Mouse (Mus musculus) c-Kit-negative CD71-positive TER-119-positive erythroid progenitor cells, embryonic 14.5 days (primary cell): ENCODE measurements around the gene Bmp5.

Experiments
- DNase-seq: peaks from one replicate; pipeline ENCODE4 v3.0.0-alpha.2; 2013; ENCODE audit warnings: low read depth, low spot score

Gene Bmp5

DNA sequence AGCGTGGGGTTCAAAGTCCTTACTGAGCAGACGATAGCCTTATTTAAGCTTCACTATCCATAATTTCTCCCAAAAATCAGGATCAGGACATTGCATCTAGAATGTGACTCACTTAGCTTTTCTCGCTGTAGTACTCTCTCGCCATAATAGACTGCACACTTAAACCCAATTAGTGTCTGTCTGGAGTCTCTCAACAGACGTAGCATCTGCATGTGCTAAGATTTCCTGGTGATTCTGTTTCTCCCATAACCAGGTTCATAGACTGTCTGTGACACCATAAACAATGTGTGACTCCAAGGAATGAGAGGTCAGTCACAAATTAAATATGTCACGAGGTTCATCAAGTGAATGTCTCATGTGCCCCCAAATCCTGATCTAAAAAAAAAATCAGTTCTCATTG is 65.7 kb downstream of the Bmp5 start:
- DNase-seq: no peak

DNA sequence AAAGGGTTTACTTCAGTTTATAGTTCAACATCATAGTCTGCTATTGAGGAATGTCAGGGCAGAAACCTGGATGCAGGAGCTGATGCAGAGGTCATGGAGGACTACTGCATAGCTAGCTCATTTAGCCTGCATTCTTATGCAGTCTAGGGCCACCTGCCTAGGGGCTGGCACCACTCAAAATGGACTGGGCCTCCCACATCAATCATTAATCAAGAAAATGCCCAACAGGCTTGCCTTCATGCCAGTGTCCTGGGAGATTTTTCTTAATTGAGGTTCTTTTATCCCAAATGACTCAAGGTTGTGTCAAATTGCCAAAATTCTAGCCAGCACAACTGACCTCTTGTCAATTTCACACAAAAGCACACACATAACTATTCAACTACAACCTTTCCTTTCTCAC is 70.8 kb downstream of the Bmp5 start:
- DNase-seq: no peak

DNA sequence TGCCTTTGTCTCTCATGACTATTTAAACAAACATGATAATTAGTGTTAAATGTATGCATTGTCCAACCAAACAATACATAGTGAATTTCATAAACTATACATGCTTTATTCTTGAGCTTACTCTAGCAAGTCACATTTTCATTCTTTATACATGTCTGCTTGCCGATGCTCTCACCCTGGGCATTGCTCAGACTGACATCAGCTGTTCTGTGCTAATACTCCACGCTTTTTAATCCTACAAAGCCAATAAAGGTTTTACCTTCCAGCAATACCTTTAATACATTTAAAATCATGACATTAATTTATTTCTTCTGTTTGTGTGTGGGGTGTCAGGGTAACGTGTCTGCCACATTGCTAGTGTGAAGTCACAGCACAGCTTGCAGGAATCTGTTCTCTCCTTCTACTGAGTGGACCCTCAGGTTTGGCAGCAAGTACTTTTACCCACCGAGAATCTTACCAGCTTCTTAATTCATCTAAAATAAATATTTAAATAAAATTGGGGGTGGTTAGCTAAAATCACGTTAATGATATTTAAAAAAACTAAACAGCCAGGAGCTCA is 75.6 kb downstream of the Bmp5 start:
- DNase-seq: no peak

DNA sequence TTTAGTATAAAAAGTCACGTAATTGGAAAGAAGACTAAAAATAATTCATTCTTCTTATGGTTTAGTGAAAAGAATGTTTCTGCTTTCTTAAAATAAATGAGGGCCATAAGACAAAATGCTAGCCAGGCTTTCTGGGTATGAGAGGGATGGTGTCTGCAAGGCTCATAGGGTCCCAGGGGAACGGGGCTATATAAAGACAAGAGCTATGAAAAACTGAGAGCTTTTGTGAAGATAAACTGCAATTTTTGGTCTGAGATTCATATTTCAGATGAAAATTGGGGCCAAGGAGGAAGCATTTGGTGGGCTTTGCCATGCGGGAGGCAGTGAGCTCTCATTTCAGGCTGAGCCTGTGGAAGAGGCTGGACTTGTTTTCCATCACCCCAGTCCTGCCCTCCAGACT is 83.0 kb downstream of the Bmp5 start:
- no peak for DNase-seq

- no peak for DNase-seq
Observed at GRCm38 (mm10) chr9:75858939-75859338, 83.8 kb downstream of the Bmp5 start.

DNA sequence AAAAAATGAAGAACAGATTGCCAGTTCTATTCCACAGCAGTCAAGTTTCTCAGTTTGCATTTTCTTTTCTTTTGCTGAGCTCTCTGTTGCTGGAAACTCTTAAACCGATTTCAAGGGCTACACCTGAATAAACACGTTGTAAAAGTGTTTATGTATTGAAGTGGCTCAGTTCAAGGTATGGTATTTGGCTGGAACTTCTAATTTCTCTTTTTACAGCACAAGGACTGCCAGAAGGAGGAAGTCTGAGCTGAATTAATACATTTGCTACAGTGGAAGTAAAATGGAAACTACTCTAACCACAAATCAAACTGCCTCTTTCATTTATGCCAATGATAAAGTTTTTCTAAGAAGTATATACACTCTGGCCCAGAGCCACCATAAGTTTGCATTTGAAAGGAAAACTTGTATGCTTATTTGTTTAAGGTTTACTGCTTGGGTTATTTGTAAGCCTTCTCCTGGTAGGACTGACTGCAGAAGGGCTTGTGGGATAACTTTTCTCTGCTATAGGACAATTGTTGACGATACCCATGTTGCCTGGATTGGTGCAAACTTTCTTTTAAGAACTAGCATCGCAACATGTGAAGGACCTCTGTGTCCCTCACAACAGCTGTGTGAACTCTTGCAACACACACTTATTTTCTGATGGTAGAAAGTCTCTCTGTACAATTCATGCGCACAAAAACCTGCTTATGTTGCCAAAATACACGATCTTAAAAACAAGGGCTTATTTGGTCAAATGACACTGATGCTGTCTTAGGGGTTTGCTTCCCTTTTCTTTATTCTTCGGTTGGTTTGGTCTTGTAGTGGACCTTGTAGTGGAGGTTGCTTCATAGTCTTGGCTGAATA is 95.4 kb downstream of the Bmp5 start:
- no peak for DNase-seq

DNA sequence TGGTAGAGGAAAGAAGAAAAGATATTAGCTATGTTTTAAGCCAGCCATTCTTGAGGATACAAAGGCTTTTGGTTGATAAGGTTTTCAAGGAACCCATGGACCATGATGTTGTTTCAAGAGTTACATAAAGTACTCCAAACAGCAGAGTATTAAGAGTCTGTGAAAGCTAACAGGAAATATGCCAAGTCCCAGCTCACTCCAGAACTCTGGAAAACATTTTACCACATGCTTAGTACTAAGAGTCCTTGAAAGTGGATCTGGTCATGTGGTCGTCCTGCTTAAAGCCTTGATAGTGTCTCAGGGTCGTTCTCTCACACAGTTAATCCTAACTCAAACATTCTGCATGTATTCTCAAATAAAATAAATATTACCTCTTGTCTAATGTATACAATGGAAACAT is 101.2 kb downstream of the Bmp5 start:
- DNase-seq: no peak

DNA sequence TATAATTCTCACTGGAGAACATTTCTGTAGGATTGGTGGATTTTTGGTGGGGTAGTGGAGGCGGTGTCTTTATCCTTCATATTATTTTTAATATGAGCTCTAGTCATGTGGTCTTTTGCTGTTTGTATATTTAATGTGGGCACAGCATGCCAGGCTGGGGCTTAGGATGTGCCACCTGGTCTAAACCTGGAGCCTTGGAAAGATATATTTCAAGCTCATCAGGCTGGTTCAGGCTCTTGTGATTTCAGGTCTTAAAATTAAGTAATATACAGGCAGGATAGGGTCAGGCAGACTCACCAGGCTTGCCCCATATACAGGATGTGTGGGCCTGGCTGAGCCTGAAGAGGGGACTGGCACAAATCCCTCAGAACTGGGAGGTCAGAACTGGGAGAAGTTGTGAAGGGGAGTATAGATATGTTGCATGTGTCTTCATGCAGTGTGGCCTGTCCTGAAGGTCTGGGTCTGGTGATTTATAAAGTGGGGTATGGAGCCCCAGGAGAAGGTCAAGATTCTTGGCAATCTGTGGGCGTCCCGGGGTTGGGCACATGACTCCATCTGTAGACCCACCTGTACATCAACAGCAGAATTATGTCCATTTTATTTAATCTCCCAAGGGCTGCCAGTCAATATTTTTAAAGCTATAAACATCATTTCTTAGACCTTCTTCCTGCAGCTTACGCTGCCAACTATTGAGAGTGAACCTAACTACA is 108.5 kb downstream of the Bmp5 start:
- no peak for DNase-seq

- DNase-seq: no peak
Observed at GRCm38 (mm10) chr9:75886801-75887544, 111.8 kb downstream of the Bmp5 start.

DNA sequence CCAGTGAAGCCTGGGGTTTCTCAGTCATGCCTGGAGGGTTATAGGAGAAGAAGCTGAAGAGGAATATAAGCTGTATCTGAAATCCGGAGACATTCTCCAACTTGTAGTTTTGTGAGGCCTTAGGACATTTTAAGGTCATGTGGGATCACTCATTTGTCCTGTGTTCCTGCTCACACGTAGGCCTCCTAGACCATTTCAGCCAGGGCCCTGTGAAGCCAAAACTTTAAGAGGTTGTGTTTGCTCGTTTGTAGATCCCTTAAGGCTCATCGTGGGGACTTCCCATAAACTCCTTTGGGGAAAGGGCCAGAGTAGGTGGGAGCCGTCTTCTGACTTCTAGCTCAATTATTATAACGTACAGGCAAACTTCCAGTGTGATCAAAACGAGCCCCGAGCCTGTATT is 121.8 kb downstream of the Bmp5 start:
- no peak for DNase-seq

- no peak for DNase-seq
Observed at GRCm38 (mm10) chr9:75898022-75898421, 122.9 kb downstream of the Bmp5 start.

GRCm38 (mm10) chr9:75901219-75901618 is 126.1 kb downstream of the Bmp5 start:
- no peak for DNase-seq

DNA sequence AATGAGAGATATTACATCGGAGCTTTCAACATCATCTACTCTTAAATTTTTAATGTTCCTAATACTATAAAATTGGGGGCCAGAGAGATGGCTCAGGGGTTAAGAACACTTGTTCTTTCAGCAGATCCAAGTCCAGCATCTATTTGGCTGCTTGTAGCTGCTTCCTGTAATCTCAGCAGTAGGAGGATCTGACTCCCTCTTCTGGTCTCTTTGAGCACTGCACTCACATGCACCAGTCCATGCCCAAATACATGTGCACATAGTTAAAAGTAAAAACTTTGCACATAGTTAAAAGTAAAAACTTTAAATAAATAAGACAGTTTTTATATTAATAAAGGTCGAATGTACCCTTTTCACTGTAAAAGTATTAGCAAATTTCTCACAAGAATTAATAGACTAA is 130.3 kb downstream of the Bmp5 start:
- peak; percentile 2 for DNase-seq

DNA sequence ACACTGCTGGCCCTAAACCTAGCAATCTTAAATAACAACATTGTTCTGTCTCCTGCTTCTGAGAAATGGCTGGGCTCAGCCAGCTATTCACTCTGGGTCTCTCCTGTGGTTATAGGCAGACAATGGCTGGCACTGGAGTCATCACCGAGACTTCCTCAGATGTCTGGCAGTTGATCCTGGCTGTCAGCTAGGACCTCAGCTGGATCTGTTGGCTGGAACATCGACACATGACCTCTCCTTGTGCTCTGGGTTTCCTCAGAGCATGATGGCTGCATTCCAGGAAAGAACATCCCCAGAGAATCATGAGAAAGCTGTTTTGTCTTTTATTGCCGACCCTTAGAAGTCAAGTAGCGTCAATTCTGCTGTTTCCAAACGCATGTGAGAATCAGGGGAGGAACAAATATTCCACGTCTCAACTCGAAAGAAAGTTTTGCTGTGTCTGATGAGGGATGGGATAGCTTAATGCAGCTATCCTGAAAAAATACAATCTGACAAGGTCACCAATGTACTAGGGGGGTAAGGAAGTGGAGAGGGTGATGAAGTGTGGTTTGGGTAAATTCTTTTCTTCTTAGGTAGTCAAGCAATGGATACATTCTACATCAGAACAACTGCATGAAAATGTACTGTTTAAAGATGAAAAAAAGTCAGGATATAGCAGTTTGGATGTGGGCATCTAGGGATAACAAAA is 135.1 kb downstream of the Bmp5 start:
- DNase-seq: no peak

DNA sequence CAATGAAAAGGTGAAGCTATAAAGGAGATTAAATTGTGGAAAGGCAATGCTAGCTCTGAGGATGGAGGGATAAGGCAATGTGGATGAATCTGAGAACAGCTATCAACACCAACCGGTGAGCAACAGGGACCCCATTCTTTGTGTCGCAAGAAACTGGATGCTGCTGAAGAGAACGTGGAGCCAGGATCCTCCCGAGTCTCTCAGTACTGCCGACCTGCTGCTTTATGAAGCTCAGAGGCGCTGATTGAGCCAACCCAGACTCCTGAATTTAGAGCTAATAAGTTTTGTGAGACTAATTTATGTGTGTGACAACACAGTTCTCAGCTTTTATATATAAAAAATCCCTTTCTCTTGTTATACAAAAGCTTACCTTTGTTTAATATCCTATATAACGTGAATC is 136.4 kb downstream of the Bmp5 start:
- no peak for DNase-seq

DNA sequence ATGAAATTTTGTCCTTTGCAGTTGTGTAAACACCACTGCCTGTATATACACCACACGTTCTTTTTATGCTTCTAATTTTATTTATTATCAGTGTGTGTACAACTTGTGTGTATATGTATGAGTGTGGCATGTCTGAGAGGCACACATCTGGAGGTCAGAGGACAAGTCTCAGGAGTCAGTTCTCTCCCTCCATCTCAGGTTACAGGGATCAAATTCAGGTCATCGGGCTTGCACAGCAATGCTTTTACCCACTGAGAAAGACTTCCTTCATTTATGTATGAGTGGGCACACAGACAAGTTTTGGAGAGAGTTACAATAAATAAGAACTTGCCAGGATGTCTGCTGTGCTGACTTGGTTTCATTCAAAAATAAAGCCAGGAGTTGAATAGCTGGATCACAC is 140.9 kb downstream of the Bmp5 start:
- DNase-seq: no peak

GRCm38 (mm10) chr9:75927196-75927880 is 152.2 kb downstream of the Bmp5 start:
- no peak for DNase-seq

DNA sequence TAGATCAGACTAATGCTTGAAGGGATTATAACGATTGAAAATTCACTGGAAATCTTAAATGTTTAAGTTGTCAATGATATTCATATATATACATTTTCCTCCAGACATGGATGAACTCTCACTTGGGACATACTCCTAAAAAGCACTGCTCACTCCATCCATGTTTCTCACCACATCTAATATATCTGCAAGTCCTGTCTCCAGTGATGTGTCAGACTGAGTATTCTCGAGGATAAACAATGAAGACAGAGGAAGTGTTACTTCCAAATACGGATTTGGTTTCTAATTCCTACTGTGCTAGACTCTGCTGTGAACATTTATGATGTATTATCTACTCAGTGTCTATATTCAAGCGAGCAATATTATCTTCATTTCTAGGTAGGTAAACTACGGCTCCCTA is 152.9 kb downstream of the Bmp5 start:
- no peak for DNase-seq

GRCm38 (mm10) chr9:75944663-75945062 is 169.5 kb downstream of the Bmp5 start:
- DNase-seq: no peak
